Mouse (Mus musculus) 3T3-L1 (cell line): ENCODE data around the gene Tut1.
"Not testable (repeated sequence)": the region's sequence is repeated elsewhere in the genome, so short reads cannot be mapped to it uniquely, and the experiment has no call there.

Experiments
- DNase-seq: peaks from one replicate; pipeline ENCODE4 v3.0.0-alpha.2; 2015; ENCODE audit warnings: low read depth, low spot score

Gene Tut1

GRCm38 (mm10) chr19:8999223-8999622 lies 45.6 kb downstream of the Tut1 start:
- no peak for DNase-seq

- not testable (repeated sequence) for DNase-seq
Measured at GRCm38 (mm10) chr19:9006915-9007314, 53.3 kb downstream of the Tut1 start.
